Mouse (Mus musculus) cerebellum, postnatal 10 days (tissue): ENCODE measurements at regions not wholly inside any gene's neighbourhood (a gene's known extent, or its start where the extent isn't known, plus 50 kb on each side); places are given as distances from the start of the nearest gene placed in this dataset.

Source experiments
- DNase-seq, 2 experiments: peaks; one replicate each; pipeline ENCODE4 v3.0.0; 2021; ENCODE audit warnings: mixed read lengths in 2 of 2

- DNase-seq = no peak
Measured at GRCm38 (mm10) chr9:46622255-46622654, 302.5 kb upstream of the 4931429L15Rik start.

DNA sequence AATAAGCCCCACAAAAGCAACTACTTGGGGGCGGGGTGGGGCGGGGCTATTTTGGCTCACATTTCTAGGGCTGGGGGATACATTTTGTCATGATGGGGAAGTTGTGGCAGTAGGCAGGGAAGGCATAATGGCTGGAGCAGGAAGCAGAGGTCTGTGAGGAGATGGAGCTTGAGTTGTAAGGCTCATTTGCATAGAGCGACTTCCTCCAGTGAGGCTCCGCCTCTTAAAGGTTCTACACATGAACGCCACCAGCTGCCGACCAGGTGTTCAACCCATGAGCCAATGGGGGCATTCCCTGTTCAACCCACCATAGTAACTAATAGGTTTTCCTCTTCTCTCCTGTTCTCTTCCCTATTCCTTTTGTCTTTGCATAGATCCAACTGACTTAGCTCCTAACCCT is 302.1 kb upstream of the 4931429L15Rik start:
- DNase-seq = no peak

DNA sequence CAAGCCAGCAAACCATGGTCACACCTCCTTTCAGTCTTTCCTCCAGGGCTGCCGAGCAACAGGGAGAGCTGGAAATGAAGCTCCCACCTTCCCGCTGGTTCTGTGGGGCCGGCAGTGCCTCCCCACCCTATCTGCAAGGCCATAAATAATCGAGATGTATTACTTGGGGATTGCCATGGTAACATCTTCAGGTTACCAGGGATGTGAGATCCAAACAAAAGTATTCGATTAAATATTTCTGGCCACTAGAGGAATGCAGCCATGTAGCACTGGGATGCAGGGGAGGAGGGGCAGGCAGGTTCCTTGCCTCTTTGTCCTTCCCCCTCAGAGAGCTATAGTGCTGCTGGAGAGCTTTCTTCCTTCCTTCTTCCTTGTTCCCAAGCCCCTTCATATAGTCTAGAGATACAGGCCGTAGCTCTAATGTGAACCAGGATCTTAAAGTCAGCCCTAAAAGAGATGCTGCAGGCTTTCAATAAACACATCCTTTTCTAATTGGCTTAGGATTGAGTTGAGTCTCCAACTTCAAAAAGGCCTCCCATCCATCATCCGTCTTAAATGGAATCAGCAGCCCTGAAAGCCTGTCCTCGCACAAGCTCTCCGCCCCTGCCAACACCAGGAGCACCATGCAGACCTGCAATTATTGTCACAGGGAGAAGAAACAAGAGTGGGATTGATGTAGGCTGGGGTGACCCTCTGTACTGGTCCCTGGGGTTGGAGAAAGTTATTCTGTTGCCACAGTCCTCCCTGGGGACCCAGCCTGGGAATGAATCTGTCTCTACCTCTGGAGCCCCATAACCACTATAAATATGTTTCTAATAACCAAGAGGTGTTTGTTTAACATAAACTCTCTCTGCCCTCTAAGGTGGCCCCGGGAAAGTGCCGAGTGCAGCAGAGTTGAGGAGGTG is 290.6 kb upstream of the 4931429L15Rik start:
- DNase-seq = no peak

DNA sequence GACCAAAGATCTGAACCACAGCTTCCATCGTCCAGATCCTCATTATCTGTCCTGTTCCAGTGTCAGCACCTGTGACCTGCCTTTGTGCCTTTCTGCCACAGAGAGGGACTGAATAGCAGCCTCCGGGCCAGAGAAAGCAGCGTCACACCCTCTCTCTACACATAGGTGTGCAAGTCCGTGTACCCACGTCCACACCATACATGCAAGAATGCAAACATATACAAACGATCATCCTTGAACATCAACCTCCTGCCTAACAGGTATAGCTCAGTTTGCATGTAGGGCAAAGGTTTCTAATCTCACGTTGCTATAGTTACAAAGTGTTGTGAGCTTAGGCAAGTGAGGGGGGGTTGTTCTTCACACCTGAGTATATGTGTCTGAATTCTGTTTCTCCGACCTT is 288.9 kb upstream of the 4931429L15Rik start:
- DNase-seq = no peak

DNA sequence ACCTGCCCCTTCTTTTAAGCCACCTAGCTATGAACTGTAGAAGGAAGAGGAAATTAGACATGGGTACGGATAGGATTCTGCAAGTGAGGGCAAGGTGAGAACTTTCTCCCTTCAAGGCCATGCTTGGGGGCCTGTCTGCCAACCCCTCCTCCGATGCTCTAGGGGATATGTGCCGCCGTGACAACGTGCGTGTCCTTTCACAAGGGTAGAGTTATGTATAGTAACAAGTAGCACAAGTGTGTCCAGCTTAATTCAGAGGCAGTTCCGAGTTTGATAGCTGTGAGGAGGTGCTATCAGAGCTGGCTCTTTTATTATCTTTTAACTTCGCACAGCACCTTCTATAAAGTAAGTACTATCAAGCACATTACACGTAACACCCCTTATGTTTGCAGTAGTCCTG is 281.0 kb upstream of the 4931429L15Rik start:
- DNase-seq = no peak

DNA sequence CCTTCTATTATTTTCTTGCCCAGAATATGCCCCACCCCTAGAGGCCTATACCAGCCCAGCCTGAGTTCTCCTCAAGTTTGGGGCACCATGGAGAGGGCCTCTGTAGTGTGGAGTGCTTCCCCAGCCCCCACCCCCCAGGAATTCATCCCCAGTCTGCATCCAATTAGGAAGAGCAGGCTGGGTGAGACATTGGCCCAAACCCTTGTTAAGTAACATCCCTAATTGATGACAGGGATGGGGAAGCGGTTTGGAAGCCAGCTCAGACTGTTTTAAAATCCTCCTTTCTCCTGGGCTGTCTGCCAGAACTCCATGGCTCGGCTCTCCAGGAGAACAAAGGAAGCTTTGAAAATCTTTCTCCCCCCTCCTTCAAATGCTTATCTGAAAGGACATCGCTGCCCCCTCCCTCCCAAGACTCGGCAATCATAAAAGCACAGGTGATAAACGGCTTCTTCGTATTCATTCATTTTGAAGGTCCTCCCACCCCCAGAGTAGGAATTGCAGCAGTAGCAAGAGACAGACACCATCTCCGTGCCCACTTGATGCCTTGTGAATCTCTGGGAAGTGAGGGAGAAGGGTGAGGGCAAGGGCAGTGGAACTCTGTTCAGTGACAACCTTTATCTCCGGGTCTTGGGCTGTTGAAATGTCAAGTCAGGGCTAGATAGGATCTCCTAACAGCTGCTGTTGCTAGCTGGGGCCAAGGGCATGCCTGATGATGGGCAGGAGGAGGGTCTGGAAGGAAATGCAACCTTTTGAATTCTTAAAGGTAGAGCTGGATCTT is 280.3 kb upstream of the 4931429L15Rik start:
- DNase-seq = peak; percentile 65 to 70

DNA sequence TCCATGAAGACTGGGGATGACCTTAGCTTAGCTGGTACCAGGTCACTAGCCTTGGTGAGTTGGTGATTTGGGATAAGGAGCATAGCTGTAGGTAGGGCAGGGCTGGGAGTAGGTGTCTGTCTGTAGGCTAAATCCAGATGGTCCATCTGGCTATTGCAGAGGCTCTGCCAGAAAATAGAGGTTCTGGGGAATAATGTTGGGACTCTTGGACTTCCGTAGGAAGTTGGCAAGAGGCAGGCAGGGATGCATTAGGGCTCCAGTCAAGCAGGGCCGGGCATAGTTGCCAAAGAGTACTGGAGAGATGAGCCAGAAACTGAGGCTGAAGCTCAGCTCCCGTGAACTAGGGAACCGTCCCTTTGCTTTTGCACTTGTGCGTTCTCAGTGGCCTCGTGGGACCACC is 278.7 kb upstream of the 4931429L15Rik start:
- peak; percentile 67 to 80 for DNase-seq

DNA sequence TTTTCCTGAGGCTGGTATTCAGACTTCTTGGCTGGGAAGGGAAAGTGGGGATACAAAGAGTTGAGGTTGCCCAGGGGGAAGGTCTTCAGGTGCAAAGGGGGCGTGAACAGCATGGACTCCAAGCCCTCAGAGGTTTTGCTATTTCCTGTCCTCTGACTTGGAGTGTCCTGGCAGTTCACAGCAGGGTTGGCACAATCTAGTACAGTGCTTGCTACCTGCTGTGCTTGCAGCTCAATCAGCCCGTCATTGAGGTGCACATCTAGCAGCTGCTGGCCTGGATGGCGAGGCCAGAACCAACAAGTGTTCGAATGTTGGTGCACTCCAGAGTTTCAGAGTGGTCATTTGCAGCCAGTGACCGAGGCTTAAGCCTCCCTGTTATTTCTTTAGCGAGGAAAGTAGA is 273.7 kb upstream of the 4931429L15Rik start:
- DNase-seq = peak; percentile 84 to 88

DNA sequence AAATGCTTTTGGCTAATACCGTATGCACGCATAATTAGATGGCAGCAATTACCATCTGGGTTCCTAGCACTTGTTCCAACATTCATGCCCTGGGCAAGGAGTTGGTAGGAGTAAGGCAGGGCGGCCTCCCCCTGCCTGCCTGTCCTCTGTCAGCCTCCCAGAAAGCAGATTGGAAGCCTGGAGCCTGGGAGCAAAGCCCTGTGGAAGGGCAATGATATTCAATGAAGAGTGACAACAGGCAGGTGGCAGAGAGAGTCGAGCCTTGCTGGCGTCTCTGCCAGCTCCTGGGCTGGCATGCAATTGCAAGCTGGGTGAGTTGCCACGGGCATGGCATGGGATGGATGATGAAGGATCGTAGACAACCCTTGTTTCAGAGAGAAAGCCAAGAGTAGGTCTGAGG is 273.1 kb upstream of the 4931429L15Rik start:
- peak; percentile 91 to 95 for DNase-seq

GRCm38 (mm10) chr9:46586818-46587217 is 267.0 kb upstream of the 4931429L15Rik start:
- DNase-seq = no peak

- no peak for DNase-seq
Measured at GRCm38 (mm10) chr9:46581844-46582243, 262.1 kb upstream of the 4931429L15Rik start.

DNA sequence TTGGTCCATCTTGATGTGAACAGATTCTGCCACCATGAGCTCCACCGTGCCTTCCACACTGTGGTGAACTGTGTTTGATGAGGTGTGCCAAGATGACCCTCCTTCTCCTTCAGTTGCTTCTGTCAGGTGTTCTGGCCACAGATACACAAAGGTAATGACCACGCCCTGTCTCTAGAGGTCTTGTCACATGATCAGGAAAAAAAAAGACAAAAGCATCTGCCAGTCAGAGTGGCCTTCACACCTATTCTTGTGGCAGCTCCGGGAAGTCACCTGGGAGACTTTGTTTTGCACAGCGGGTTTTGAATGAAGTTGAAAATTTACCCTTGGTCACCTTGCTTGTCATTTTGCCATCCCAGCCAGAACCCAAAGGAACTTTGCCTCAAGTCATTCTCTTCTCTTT is 242.5 kb upstream of the 4931429L15Rik start:
- no peak for DNase-seq

DNA sequence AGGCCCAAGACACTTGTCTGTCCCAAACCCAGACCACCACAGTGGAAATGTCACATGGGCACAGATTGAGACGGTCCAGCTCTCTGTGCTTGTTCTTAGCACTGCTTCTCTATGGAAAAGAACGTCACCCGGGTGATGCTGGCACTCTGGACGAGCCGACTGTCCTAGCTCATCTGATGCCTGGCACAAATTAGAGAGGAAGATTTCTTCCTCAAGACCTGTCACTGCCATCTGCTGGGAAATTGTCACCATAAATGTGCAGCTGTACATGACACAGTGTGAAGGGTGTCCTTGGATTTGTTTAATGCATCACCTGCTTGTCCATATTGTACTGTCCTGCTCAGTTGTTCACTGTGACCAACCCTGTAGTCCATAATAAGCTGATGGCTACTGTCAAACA is 238.7 kb upstream of the 4931429L15Rik start:
- peak; percentile 64 to 72 for DNase-seq

DNA sequence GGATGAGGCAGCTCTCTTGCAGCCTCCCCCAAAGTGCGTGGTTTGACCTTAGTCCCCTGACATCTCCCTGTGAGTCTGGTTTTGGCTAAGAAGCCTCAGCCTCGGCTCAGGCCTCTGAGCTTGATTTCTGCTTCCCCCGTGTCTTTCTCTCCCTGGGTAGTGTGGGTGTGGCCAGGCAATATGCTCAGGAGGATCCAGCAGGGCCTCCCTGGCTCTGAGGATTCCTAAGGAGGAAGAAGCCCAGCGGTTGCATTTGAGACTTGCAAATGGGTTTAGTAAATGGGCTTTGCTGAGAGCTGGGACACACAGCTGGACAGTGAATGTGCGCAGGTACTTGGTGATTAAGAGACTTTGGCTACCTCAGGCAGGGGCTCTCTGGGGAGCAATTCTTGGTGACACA is 238.0 kb upstream of the 4931429L15Rik start:
- no peak for DNase-seq

GRCm38 (mm10) chr9:46555156-46555555 is 235.4 kb upstream of the 4931429L15Rik start:
- peak; percentile 29 to 60 for DNase-seq

GRCm38 (mm10) chr9:46554586-46555152 is 234.9 kb upstream of the 4931429L15Rik start:
- peak; percentile 22 to 25 for DNase-seq

GRCm38 (mm10) chr9:46549416-46549815 is 229.6 kb upstream of the 4931429L15Rik start:
- no peak for DNase-seq

- DNase-seq = peak; percentile 67 to 81
Measured at GRCm38 (mm10) chr9:46544326-46544725, 224.5 kb upstream of the 4931429L15Rik start.

- DNase-seq = no peak
Measured at GRCm38 (mm10) chr9:46541001-46541400, 221.2 kb upstream of the 4931429L15Rik start.

DNA sequence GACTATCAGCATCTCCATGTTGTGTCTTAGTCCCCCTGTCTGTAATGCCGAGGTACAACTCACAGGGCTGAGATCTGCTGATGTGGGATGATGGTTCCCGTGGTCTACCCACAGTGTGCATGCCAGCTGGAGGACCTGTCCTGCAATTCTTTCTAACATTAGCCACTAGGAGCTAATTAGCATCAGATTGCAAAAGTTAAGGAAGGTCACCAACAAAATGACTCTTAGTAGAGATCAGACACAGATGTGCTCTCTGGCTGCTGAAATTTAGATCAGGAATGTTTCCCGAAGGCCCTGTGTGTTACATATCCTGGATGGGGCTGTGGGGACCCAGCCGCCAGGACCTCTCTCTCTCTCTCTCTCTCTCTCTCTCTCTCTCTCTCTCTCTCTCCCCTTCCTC is 218.8 kb upstream of the 4931429L15Rik start:
- no peak for DNase-seq

DNA sequence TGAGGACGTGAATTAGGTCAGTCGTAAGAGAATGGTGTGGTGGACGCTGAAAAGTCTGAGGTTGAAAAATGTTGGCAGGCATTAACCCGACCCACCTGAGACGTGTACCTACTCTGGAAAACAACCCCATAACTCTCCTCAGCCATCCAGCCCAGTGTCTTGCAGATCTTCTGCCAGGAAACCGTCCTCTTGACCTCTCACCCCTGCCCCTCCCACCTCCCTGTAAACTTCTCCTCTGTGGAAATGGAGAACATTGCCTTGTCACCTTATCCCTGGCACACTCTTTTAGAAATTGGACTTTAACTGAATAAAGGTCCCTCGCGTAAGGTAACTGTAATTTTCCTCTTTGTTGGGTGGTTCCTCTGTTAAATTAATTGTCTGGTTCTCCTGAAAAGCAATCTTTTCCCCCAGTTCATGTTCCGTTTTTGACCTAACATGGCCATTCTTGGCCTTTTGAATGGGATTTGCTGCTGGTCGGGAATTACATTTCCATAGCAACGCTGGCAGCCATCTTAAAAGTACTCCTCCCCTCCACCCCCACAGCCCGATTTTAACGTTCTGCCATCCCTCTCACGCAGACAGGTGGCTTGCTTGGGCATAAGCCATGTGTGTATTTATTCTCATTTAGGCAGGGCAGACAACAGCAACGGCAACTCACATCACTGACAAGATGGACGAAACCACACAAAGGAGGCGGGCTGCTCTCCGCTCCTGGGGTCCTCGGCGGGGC is 196.8 kb upstream of the 4931429L15Rik start:
- DNase-seq = peak; percentile 47 to 51

GRCm38 (mm10) chr9:46512276-46513051 is 192.7 kb upstream of the 4931429L15Rik start:
- DNase-seq = no peak
